10 mouse cellular contexts compared by ENCODE assay signal in genomic region chr15:80175316-80175715, GRCm38 (mm10). TPM values are rescaled to one million over a fixed set of nuclear protein-coding genes. Genes with fewer than 3 reads are reported as not detected.
DNase-seq lines count a peak whose midpoint lies in the region; ATAC-seq and TF ChIP-seq lines count a peak whose summit lies in the region.
"Had no signal": no experiment of that assay in that cellular context is flagged by ENCODE, and none has a peak within 500 bp of the region (broad histone marks: within the 10 kb centered on the region; RNA-seq: fewer than 3 reads in every experiment).

No protein-coding gene starts in this region.

- no peak for DNase-seq in lung, postnatal 0 days (ENCODE audit: low spot score)
- no peak for DNase-seq in spleen, adult 12 weeks (ENCODE audit: low spot score)
- DNase-seq in frontal cortex, adult 2 months (ENCODE audit: extremely low spot score in 1 of 2, low spot score in 1 of 2), result no peak
- no peak for DNase-seq in gastrocnemius, postnatal 25 days
- DNase-seq: adrenal gland, adult 8-10 months had no signal

- peaks cover 24% of the 10 kb centered on the region for H3K4me1 ChIP-seq in lung, embryonic 16.5 days (replicated peaks; ENCODE audit: control insufficient read depth, insufficient read depth, low read length)
- peaks cover 5% of the 10 kb centered on the region for H3K4me1 ChIP-seq in lung, postnatal 0 days (ENCODE audit: insufficient read depth, low read depth, low read length)
- peaks cover 32% of the 10 kb centered on the region for H3K4me1 ChIP-seq in forebrain, embryonic 13.5 days
- peaks cover 38% of the 10 kb centered on the region for H3K4me1 ChIP-seq in limb, embryonic 12.5 days (replicated peaks)
- peaks cover 34% of the 10 kb centered on the region for H3K4me1 ChIP-seq in stomach, embryonic 15.5 days

- ATAC-seq in lung, embryonic 16.5 days (ENCODE audit: low read depth), result no peak
- no peak for ATAC-seq in lung, postnatal 0 days
- ATAC-seq in forebrain, embryonic 13.5 days, result no peak
- ATAC-seq in limb, embryonic 12.5 days (ENCODE audit: insufficient number of reproducible peaks, insufficient read depth, low FRiP score, low TSS enrichment, low read depth), result no peak
- ATAC-seq in stomach, embryonic 15.5 days (ENCODE audit: insufficient read depth, low FRiP score, low read depth), result no peak

- no peaks in the 10 kb centered on the region for H3K27me3 ChIP-seq in lung, embryonic 16.5 days (ENCODE audit: control insufficient read depth, insufficient read depth, low read depth, low read length)
- no peaks in the 10 kb centered on the region for H3K27me3 ChIP-seq in lung, postnatal 0 days (replicated peaks; ENCODE audit: insufficient read depth, low read length)
- H3K27me3 ChIP-seq in forebrain, embryonic 13.5 days, result no peaks in the 10 kb centered on the region
- no peaks in the 10 kb centered on the region for H3K27me3 ChIP-seq in limb, embryonic 12.5 days
- no peaks in the 10 kb centered on the region for H3K27me3 ChIP-seq in stomach, embryonic 15.5 days (replicated peaks)

- TF ChIP-seq EP300 in lung, postnatal 0 days (IDR thresholded peaks at IDR 0.05), result no peak

- H3K9me3 ChIP-seq in lung, embryonic 16.5 days (ENCODE audit: control insufficient read depth, low read length), result no peaks in the 10 kb centered on the region
- H3K9me3 ChIP-seq in lung, postnatal 0 days (ENCODE audit: low read length), result no peaks in the 10 kb centered on the region
- H3K9me3 ChIP-seq in forebrain, embryonic 13.5 days (replicated peaks), result no peaks in the 10 kb centered on the region
- H3K9me3 ChIP-seq in limb, embryonic 12.5 days, result no peaks in the 10 kb centered on the region
- H3K9me3 ChIP-seq in stomach, embryonic 15.5 days, result no peaks in the 10 kb centered on the region
- H3K9me3 ChIP-seq: liver, embryonic 15.5 days had no signal

- H3K27ac ChIP-seq in lung, embryonic 16.5 days (ENCODE audit: low read length), result no peak overlapping the region
- no peak overlapping the region for H3K27ac ChIP-seq in lung, postnatal 0 days (ENCODE audit: low read length)
- H3K27ac ChIP-seq in forebrain, embryonic 13.5 days, result no peak overlapping the region
- no peak overlapping the region for H3K27ac ChIP-seq in limb, embryonic 12.5 days
- no peak overlapping the region for H3K27ac ChIP-seq in stomach, embryonic 15.5 days
- H3K27ac ChIP-seq: liver, embryonic 15.5 days had no signal

- WGBS in lung, embryonic 16.5 days, result 65% methylated on average over 9 of the region's 9 CpGs
- WGBS in lung, postnatal 0 days, result 81% methylated on average over 9 of the region's 9 CpGs
- 77% methylated on average over 9 of the region's 9 CpGs for WGBS in forebrain, embryonic 13.5 days
- WGBS in limb, embryonic 12.5 days, result 69% methylated on average over 9 of the region's 9 CpGs
- WGBS in stomach, embryonic 15.5 days, result 72% methylated on average over 9 of the region's 9 CpGs

- no peak overlapping the region for H3K4me3 ChIP-seq in lung, embryonic 16.5 days (ENCODE audit: low read length)
- H3K4me3 ChIP-seq in lung, postnatal 0 days (ENCODE audit: low read depth, low read length), result no peak overlapping the region
- peak overlapping the region; percentile 95 for H3K4me3 ChIP-seq in forebrain, embryonic 13.5 days
- peak overlapping the region; percentile 97; the same call in 1 of the 2 replicates for H3K4me3 ChIP-seq in limb, embryonic 12.5 days (replicated peaks)
- peak overlapping the region; percentile 87 for H3K4me3 ChIP-seq in stomach, embryonic 15.5 days (replicated peaks)
- H3K4me3 ChIP-seq: liver, embryonic 15.5 days had no signal

- TF ChIP-seq CTCF in lung, postnatal 0 days (IDR thresholded peaks at IDR 0.05), result no peak

- H3K9ac ChIP-seq in lung, embryonic 16.5 days (ENCODE audit: low read length), result no peak overlapping the region
- H3K9ac ChIP-seq in lung, postnatal 0 days (replicated peaks; ENCODE audit: low read depth), result no peak overlapping the region
- peak overlapping the region; percentile 97; the same call in 1 of the 2 replicates for H3K9ac ChIP-seq in forebrain, embryonic 13.5 days
- H3K9ac ChIP-seq in limb, embryonic 12.5 days (replicated peaks), result peak overlapping the region; percentile 97; the same call in 1 of the 2 replicates
- no peak overlapping the region for H3K9ac ChIP-seq in stomach, embryonic 15.5 days
- H3K9ac ChIP-seq: liver, embryonic 15.5 days had no signal

- peak overlapping the region; percentile 99; the same call in 1 of the 2 replicates for H3K4me2 ChIP-seq in lung, embryonic 16.5 days (ENCODE audit: low read depth, low read length)
- no peak overlapping the region for H3K4me2 ChIP-seq in lung, postnatal 0 days (replicated peaks; ENCODE audit: low read depth, low read length)
- peak overlapping the region; percentile 86 for H3K4me2 ChIP-seq in forebrain, embryonic 13.5 days
- peak overlapping the region; percentile 87 for H3K4me2 ChIP-seq in limb, embryonic 12.5 days
- peak overlapping the region; percentile 77 for H3K4me2 ChIP-seq in stomach, embryonic 15.5 days
- H3K4me2 ChIP-seq: liver, embryonic 15.5 days had no signal

- no peaks in the 10 kb centered on the region for H3K36me3 ChIP-seq in lung, embryonic 16.5 days (ENCODE audit: control insufficient read depth, insufficient read depth, low read length)
- H3K36me3 ChIP-seq in lung, postnatal 0 days (ENCODE audit: insufficient read depth, low read length), result no peaks in the 10 kb centered on the region
- H3K36me3 ChIP-seq in forebrain, embryonic 13.5 days (ENCODE audit: poor library complexity, severe bottlenecking), result no peaks in the 10 kb centered on the region
- no peaks in the 10 kb centered on the region for H3K36me3 ChIP-seq in limb, embryonic 12.5 days
- H3K36me3 ChIP-seq in stomach, embryonic 15.5 days, result no peaks in the 10 kb centered on the region
- H3K36me3 ChIP-seq: liver, embryonic 15.5 days had no signal

RNA-seq across cellular contexts. Expression of gene Mgat3, which starts 1.8 kb away (rescaled TPM):
- 3.9 and 4.3 TPM in 2 replicates for polyA plus RNA-seq in lung, embryonic 16.5 days (2015; fragmentation: Nextera tagmentation; extraction: Ambion mirVana)
- polyA plus RNA-seq in lung, postnatal 0 days (2015; fragmentation: Nextera tagmentation; extraction: Ambion mirVana), result 3.0 and 3.9 TPM in 2 replicates
- polyA plus RNA-seq in forebrain, embryonic 13.5 days (2015; fragmentation: Nextera tagmentation; extraction: Ambion mirVana), result 7.3 and 7.8 TPM in 2 replicates
- 7.2 and 7.9 TPM in 2 replicates for polyA plus RNA-seq in limb, embryonic 12.5 days (2016; fragmentation: Nextera tagmentation; extraction: Ambion mirVana)
- 9.6 and 10.6 TPM in 2 replicates for polyA plus RNA-seq in stomach, embryonic 15.5 days (2015; fragmentation: Nextera tagmentation; extraction: Ambion mirVana)
- 79.3 and 84.5 TPM in 2 replicates for polyA plus RNA-seq in frontal cortex, adult 2 months (2012; rRNA removed)
- 1 to 10 TPM in 1 of 2 experiments, under 1 TPM in 1; 0.87 to 1.1 TPM for total RNA-seq in gastrocnemius, postnatal 25 days (2021)

RNA-seq across cellular contexts. Expression of gene Tab1, which starts 42.4 kb away (rescaled TPM):
- 31.5 and 33.5 TPM in 2 replicates for polyA plus RNA-seq in lung, embryonic 16.5 days (2015; fragmentation: Nextera tagmentation; extraction: Ambion mirVana)
- 18.1 and 19.1 TPM in 2 replicates for polyA plus RNA-seq in lung, postnatal 0 days (2015; fragmentation: Nextera tagmentation; extraction: Ambion mirVana)
- 36.6 and 42.4 TPM in 2 replicates for polyA plus RNA-seq in forebrain, embryonic 13.5 days (2015; fragmentation: Nextera tagmentation; extraction: Ambion mirVana)
- polyA plus RNA-seq in limb, embryonic 12.5 days (2016; fragmentation: Nextera tagmentation; extraction: Ambion mirVana), result 49.2 and 49.3 TPM in 2 replicates
- polyA plus RNA-seq in stomach, embryonic 15.5 days (2015; fragmentation: Nextera tagmentation; extraction: Ambion mirVana), result 29.5 and 33.2 TPM in 2 replicates
- polyA plus RNA-seq in frontal cortex, adult 2 months (2012; rRNA removed), result 37.9 and 41.4 TPM in 2 replicates
- 10 to 100 TPM; 13.8 to 14.6 TPM for total RNA-seq in gastrocnemius, postnatal 25 days (2021)

RNA-seq across cellular contexts. Expression of gene Mief1, which starts 58.5 kb away (rescaled TPM):
- polyA plus RNA-seq in lung, embryonic 16.5 days (2015; fragmentation: Nextera tagmentation; extraction: Ambion mirVana), result 26.7 and 28.4 TPM in 2 replicates
- polyA plus RNA-seq in lung, postnatal 0 days (2015; fragmentation: Nextera tagmentation; extraction: Ambion mirVana), result 13.2 and 13.7 TPM in 2 replicates
- 39.6 and 40.3 TPM in 2 replicates for polyA plus RNA-seq in forebrain, embryonic 13.5 days (2015; fragmentation: Nextera tagmentation; extraction: Ambion mirVana)
- polyA plus RNA-seq in limb, embryonic 12.5 days (2016; fragmentation: Nextera tagmentation; extraction: Ambion mirVana), result 38.0 and 41.6 TPM in 2 replicates
- polyA plus RNA-seq in stomach, embryonic 15.5 days (2015; fragmentation: Nextera tagmentation; extraction: Ambion mirVana), result 28.2 and 32.1 TPM in 2 replicates
- 14.9 and 15.6 TPM in 2 replicates for polyA plus RNA-seq in frontal cortex, adult 2 months (2012; rRNA removed)
- 10 to 100 TPM; 19.5 to 23.2 TPM for total RNA-seq in gastrocnemius, postnatal 25 days (2021)

Comparison
In these comparisons a context has a peak if more than half of its experiments do, and no peak if none do; other contexts are left out.
1. H3K4me3 ChIP-seq: peak in forebrain, embryonic 13.5 days (single experiment), limb, embryonic 12.5 days (single experiment) and stomach, embryonic 15.5 days (single experiment); none in lung, embryonic 16.5 days (single experiment) and lung, postnatal 0 days (single experiment).
2. H3K9ac ChIP-seq: peak in forebrain, embryonic 13.5 days (single experiment) and limb, embryonic 12.5 days (single experiment); none in lung, embryonic 16.5 days (single experiment), lung, postnatal 0 days (single experiment) and stomach, embryonic 15.5 days (single experiment).